Mouse (Mus musculus): Measurements from ENCODE around the gene A830031A19Rik.

A830031A19Rik gene

DNA sequence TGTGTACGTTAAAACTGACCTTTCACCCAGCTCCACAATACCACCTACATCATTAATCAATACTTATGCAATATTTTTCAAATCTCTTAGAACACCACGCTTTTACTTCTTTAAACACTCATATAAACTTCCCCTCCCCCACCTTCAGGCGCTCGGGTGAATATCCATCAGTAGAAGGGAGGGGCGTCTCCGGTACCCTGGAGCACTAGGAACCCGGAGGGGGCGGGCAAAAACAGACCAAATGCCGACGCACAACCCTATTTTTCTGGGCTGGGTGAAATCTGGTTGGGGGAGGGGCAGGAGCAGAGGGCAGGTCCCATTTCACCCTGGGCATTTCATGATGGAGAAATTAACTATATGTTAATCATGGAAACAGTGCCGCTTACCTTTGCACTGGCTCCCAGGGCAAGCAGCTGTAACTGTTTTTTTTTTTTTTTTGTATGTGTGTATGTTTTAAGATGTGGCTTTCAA is at the start of gene A830031A19Rik:
Gene A830031A19Rik (minus strand): TSS at position 421 of the 471 bp plus-strand sequence.
- no peak for DNase-seq (ENCODE audit: extremely low read depth, low read depth, low spot score)

DNA sequence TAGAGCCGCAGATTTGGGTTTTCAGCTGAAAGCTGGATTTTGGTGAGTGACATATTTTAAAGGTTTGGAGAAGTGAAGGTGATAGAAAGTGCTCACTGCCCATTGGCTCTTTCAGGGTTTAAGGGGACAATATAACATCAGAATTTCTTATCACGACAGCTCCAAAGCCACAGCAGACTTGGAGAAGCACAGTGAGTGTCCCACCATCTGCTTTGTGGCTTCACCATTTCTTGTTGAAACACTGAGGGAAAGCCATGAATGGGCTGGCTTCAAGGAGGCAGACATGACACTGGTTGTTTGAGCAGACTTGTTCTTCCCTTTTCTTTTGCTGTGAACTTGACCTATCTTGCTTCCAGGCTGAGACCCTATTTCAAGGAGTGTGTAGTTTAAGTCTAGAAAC is 49.1 kb upstream of the A830031A19Rik start:
- DNase-seq (ENCODE audit: extremely low read depth, low read depth, low spot score): no peak

DNA sequence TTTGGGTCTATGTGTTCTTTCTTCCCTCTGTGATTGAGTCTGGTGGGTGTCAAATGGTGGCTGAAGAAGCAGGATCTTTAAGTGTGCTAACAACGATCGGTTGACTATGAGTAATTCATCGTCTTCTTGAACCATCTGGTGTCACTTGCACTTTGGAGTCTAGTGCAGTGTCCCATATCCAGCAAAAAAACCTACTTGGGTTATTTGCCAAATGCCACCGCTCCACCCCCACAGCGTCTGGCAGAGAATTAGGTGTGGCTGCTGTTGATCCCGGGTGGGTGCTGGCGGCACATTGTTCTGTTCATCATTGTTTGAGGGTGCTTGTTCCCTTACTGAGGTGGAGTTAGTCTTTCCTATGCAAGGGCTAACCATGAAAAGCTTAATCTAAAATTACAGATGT is 48.0 kb upstream of the A830031A19Rik start:
- DNase-seq (ENCODE audit: extremely low read depth, low read depth, low spot score): no peak

DNA sequence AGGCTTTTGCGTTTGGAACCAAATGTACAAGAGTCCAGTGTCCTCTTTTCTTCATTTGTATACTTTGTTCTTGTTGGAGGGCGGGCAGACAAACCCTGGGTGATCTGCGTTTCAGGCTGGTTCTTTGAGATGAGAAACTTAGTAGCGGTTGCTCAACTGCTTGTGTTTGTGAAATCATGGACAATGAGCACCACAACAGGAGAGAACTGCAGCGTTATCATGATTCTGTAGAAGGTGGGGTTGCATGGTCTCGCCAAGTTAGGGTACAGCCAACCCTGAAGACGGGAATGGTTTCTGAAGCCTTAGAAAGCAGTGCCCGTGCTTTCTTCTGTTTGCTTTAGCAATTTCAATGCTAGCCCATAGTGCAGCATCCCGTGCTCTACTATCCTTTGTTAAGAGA is 46.3 kb upstream of the A830031A19Rik start:
- DNase-seq (ENCODE audit: extremely low read depth, low read depth, low spot score): no peak

DNA sequence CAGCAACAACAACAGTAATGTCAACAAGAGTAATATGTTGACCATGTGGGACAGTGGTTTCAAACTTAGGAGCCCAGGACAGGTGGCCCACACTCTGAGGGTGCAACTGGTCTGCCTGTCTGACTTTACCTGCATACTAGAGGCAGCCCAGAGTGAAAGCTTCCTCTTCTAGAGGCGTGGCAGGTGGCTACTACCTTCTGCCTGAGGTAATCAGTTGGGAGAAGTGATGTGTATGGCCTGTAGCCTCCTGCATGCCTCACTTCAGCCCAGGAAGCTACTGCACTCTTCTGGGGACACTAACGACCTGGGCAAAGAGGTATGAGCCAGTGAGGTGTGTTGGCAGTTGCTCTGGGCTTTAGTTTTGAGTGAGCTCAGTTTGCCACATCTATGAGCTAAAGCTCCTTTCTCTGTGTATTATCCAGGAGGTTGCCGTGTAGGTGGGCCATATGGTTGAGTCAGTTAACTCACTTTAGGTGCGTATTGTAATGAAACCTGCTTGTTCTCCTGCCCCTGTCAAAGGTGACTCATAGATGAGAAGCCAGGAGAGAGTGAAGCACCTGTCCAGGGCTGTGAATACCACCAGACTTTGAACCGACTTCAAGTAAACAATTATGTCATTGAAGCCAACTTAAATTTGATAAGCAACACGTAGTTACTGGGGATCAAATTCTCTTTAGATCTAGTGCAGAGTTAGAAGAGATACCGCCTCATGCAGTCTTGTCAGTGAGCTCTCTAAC is 41.9 kb upstream of the A830031A19Rik start:
- DNase-seq (ENCODE audit: extremely low read depth, low read depth, low spot score): no peak

DNA sequence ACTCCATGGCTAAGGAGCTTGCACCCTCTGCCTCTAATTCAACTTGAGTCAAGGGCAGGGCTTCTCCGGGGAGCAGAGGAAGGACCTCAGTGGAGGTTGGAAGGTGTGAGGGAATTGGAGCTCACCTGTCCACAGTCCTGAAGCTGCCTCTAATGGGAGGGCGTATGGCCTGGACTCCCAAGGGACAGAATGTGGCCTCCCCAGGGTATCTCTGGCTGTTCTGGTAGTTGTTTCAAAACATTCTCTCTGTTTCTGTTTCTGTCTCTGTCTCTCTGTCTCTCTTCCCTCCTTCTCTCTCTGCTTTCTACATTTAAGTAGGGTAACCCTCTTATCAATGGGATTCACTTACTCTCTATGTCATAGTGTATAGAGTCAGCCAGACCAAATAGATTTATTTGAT is 41.2 kb upstream of the A830031A19Rik start:
- no peak for DNase-seq (ENCODE audit: extremely low read depth, low read depth, low spot score)

DNA sequence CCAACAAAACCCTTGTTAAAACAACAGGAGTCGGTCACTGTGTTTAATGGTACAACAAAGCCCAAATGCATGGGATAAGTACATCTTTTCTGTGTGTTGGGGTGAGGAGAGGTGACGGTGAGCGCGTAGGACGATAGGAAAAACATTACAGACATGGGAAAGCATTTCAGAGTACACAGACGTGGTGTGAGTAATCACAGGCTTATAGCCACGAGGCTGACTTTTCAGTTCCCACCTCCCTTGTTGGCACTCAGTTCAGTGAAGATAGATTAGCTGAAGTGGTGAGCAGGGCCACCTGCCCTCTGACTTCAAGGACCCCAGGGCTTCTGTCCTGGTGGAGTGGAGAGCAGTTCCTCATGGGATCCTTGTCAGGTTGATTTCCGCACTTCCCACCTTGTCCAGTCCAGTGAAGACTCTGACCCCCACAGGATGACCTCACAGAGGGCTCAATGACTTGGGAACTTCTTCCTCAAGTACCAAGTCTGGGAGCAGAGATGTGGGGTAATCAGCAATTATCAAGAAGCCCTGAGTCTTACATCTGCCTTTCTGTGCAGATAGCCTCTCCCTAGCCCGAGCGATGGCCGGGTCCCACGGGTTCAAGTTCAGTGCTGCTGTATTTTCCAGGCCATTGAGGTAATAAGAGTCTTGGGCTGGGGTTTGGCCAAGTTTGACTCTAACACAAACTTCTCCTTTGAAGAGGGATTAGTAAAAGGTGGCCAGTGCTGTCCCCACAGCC is 40.3 kb upstream of the A830031A19Rik start:
- no peak for DNase-seq (ENCODE audit: extremely low read depth, low read depth, low spot score)

DNA sequence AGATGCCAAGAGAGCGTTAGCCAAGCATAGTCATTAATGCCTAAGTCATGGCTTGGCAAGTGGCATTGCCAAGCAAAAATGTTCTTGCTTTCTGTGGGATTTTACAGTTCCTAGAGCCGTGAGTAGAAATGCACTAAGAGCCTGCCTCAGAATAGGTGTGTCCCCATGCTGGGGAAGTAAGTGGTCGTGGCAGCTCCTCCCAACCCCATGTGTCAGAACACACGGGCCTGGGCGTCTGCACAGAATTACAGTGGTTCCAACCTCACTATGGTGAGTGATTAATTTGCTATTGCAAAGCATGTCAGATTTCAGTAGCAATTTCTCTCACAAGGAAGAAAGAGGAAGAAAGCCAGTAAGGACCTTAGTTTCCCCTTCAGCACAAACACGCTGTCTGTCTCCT is 36.9 kb upstream of the A830031A19Rik start:
- no peak for DNase-seq (ENCODE audit: extremely low read depth, low read depth, low spot score)

DNA sequence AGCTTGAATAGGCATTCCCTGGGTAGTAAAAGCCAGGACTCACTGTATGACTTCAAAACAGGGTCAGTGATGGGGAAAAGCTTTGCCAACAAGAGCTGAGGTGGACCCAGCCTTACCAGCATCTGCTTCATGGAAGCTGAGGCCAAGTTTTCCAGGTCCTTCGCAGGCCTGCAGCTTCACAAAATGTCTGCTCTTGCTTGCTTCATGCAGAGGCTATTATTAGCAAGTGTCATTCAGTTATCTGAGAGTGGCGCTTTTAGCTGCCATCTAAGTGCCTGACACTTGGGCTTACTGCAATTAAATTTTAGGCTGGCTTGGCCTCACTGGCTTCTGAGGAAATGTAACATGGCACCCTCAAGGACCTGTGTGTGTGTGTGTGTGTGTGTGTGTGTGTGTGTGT is 35.3 kb upstream of the A830031A19Rik start:
- DNase-seq (ENCODE audit: extremely low read depth, low read depth, low spot score): no peak

DNA sequence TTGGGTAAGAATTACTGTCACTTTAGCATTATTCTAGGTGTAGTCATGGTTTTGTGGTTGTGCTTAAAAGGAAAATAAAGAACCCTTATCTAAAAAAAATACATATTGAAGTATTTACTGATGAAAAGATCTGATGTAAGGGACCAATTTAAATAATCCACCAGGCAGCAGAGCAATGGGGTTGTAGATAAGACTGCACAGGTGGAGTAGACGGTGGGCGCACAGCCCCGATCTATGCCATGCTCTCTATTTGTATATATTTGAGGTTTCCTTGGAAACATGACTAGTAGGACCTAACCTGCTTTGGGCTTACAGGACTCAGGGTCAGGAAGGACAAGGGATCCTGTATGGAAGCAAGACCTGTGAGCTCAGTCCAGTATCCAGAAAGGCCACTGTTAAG is 34.5 kb upstream of the A830031A19Rik start:
- no peak for DNase-seq (ENCODE audit: extremely low read depth, low read depth, low spot score)

DNA sequence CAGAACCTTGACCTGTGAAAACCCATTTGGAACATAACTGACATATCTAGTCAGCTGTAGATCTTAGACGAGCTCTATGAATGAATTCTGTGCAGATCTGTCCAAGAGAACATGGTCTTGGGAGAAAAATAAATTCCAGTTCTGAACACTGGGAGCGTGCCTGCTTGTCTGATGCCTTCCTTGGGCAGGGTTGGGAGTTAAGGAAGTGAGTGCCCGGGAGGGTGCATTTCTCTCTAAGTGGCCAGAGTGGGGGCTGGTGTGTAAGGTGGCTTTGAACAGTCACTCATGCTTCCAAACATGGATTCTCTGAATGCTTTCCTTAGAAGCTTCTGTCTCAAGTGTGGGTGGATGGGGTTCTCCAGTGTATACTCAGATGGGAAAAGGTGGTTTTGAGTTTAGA is 34.1 kb upstream of the A830031A19Rik start:
- DNase-seq (ENCODE audit: extremely low read depth, low read depth, low spot score): no peak

DNA sequence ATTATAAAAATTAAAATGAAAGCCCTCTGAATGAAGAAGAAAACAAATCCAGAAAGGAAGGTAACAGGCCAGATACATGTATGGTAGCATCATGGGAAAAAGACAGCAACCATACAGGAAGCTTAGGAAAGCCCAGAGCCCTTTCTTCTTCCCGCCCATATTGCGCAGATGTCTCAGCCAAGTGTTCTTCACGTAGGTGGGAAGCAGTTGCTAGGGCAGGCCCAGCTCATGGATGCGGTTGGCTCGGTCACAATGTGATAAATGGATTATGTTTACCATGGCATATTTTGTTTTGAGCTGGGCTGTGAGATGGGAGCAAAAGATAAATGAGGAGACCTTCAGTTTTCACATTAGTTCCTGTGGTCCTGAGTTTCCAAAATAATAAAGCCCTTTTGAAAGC is 32.6 kb upstream of the A830031A19Rik start:
- DNase-seq (ENCODE audit: extremely low read depth, low read depth, low spot score): no peak

DNA sequence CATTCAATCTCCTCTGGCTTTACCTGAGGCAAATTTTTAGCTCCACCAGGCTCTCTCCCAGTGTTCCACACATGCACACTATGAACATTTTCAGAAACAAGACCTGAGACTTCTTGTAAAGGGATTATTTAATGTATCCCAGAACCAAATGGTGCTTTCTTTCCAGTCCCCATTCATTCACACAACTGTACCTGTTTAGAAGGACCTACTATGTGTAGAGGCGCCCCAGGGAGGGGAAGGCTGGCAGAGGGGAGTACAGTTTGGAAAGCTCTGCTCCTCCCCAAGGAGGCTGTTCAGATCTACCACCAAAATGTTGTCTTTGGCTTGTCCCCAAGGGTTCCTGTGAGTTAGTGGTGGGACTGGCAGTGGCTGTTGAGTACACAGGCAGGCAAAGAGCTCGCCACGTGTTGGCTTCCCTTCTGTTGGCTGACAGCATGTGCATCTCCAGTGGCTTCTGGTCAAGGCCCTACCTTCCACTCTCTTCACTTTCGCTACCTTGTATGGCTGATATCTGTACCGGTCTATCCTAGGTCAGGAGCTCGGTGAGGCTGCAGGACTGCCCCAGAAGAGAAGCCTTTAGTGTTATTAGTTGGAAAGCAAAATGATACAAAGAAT is 28.4 kb upstream of the A830031A19Rik start:
- no peak for DNase-seq (ENCODE audit: extremely low read depth, low read depth, low spot score)

DNA sequence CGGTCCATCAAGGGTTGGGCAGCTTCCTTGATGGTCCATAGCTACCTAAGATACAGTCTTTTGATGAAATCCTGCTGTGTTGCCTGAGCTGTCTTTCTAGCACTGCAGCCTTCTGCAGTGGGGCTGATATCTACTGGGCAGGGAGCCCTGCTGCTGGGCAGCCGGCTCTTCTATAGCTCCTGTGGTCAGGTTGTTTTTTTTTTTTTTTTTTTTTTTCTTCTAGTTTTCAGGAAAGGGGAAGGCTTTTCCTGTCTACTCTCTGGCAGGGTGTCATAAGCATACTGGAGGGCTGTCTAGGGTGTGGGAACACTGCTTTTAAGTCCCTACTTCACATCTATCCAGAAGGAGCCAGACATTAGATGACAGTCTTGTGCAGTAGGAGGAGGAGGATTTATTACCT is 27.5 kb upstream of the A830031A19Rik start:
- DNase-seq (ENCODE audit: extremely low read depth, low read depth, low spot score): no peak

DNA sequence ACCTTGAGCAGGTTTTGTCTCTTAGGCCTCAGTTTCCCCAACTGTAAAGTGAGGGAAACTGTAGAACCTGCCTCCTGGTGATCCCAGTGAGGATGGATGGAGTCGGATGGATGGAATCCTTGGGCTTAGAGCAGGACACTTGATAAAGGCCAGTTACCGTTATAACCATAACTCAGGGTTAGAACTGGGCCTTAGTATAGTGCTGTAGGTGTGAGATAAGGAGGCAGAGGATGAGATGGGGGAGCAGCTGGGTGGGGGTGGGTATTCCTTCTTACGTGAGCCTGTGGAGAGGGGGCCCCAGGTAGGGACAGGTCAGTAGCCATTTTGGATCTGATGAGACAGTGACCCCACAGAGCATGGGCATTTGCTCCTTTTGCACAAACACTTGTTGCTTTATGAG is 26.8 kb upstream of the A830031A19Rik start:
- DNase-seq (ENCODE audit: extremely low read depth, low read depth, low spot score): no peak

DNA sequence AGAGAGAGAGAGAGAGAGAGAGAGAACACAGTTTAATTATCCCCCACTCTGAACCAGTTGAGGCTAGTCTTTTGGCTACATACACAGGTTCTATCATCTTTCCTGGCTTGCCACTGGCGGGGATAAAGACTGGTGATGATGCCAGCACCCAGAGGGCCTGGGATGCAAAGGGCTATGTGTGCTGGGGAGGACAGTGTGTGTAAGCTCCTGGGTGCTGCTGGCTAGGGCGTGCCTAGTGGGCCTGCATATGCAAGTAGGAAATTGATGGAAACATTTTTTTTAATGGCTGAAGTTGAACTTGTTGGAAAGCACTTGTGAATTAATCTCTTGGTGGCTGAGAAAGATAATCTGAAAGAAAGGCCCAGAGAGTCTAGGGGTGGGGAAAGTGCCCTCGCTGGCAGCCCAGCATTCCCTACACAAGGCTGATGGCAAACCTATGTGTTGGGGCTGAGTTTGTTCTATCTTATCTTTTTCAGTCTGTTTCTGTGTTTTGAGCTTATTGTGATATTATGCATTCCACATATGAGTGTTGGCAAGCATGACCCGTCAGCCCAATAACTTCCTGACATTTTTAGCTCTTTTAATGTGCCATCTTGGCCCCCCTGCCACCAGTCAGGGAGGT is 25.7 kb upstream of the A830031A19Rik start:
- DNase-seq (ENCODE audit: extremely low read depth, low read depth, low spot score): peak; percentile 86

DNA sequence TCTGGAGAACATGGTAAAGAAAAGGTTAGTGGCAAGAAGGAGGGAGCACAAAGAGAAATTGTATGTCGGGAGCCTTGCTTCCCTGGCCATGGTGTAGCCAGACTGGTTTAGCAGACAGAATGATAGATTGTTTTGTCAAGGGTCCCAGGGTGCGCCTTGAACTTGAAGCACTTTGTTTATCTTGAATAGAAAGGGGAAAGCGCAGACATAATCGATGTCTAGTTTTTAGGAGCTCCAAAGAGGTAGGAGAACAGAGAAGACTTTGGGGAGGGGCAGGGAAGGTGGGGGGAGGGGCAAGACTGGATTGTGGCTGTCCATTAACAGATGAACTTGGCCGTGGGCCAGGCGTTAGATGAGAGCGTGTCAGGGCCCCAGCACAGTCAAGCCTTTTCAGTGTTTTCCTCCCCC is 25.0 kb upstream of the A830031A19Rik start:
- DNase-seq (ENCODE audit: extremely low read depth, low read depth, low spot score): no peak

DNA sequence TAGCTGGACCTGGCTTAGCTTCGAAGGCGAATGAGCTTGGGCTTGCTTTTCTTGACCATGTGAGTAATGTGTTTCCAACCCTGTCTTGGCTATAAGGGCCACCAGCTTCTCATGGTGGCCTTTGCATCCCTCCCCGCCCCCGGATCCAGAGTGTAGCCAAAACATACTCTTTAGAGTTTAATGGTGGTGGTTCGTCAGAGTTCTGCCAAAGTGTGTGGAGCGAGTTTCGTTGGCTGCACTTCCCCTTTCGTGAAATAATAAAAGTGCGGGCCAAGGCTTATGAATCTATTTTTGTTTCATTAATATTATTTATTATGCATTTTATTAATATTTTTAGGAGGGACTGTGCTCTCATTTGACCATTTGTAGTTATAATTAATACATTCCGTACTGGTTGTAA is 24.4 kb upstream of the A830031A19Rik start:
- no peak for DNase-seq (ENCODE audit: extremely low read depth, low read depth, low spot score)

DNA sequence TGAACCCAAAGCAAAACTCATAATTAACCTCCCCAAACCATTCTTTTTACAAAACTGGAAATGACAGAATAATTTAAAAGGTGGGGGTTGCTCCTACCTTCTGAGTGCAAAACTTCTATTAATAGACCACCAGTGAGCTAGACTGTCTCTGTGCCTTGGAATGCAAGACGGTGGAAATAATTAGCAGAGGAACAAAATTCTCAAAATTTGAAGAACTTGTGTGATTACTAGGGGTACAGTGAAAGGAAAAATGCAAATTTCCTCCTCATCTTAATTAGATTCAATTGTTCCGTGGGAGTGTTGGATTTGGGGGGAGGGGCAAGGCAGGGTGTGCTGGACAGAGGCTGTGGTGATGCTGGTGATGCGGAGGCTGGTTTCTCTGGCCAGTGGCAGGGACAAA is 23.8 kb upstream of the A830031A19Rik start:
- no peak for DNase-seq (ENCODE audit: extremely low read depth, low read depth, low spot score)

DNA sequence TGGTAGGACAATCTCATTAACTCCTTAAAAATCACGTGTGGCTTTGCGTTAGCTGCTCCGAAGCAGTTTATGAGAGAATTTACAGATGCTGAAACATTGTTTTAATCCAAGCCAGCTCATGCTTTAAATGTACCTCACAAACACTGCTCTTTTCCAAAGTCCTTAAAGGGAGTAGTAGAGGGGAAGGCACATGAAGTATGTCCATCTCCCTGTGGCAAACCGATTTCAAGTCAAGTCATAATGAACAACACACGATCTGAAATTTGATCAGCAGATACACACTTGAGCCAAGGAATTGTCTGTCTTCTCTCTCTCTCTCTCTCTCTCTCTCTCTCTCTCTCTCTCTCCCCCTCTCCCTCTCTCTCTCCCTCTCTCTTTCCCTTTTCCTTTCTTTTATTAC is 23.2 kb upstream of the A830031A19Rik start:
- DNase-seq (ENCODE audit: extremely low read depth, low read depth, low spot score): no peak

DNA sequence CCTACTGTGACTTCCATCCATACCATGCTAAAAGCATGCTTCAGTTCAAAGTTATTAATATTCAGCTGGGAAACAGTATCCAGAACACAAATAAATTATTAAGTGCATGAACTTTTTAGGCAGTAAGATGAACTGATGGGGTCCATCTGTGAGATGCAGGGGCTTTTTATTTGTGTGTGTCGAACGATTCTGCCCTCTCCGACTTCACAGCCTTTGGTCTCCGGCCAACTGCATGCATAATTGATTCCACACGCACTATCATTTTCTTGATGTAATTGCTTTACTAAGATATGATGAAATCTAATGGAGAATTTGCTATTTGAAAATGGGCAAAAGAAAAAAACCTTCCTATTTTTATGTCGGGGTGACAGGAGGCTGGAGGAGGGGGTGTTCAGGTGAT is 22.2 kb upstream of the A830031A19Rik start:
- no peak for DNase-seq (ENCODE audit: extremely low read depth, low read depth, low spot score)

DNA sequence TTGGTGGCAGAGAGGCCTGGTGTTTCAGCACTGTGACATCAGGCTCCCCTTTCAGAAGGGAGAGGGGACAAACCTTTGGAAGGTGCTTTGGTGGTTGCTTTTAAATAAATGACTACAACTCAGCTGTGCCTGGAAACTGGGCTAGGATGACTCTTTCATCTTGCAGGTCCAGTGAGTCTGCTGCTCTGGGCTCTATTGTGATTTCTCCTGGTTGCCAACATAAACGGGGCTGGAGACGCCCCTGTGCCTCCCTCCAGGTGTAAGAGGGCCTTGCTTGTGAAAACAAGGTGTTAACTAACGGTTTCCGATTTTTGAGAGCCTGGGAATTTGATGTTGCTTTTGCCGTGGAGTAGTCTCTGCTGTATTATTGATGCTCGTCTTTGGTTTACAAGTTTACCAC is 21.6 kb upstream of the A830031A19Rik start:
- DNase-seq (ENCODE audit: extremely low read depth, low read depth, low spot score): no peak

Data from fat pad, adult 2 months (tissue).